In the genomic region with DNA sequence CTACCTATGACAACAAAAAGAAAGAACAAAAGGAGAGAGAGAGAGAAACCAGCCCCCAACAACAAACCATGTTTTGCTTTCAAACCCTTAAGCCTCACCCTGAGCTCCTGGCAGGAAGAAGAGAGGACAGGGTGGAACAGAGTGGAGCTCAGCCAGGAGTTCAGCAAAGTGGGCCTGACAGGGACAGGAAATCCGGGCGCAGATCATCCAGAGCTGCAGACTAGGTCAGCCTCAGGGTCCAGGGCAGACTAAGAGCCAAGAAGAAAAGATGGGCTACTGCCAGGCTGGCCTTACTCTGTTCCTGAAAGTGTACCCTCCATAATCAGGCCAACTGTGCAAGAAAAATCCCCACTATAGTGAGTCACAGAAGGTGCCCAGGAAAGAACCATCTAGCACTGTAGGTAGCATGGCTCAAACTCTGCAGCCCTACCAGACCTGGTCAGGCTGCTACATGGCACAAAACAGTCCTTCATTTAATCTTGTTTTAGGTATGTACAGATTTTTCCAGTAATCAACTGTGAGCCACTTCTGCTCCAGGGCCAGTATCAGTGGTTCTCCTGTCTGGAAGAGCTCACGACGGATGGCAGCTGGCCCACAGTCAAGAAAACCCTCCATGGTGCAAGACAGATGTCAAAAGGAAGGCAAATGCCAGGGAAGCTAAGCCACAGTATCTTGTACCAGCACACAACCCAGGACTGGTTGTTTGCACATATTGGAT, we compare ENCODE assay signal across 11 mouse cellular contexts. TPM values are rescaled to one million over a fixed set of nuclear protein-coding genes. Genes with fewer than 3 reads are reported as not detected.
A peak's percentile ranks its signal among the peaks of the same experiment; 100 is the strongest.
DNase-seq lines count a peak whose midpoint lies in the region; ATAC-seq and TF ChIP-seq lines count a peak whose summit lies in the region.
"Had no signal": no experiment of that assay in that cellular context is flagged by ENCODE, and none has a peak within 500 bp of the region (broad histone marks: within the 10 kb centered on the region; RNA-seq: fewer than 3 reads in every experiment).

No protein-coding gene starts in this region.

- TF ChIP-seq CTCF in gastrocnemius, adult 2 months (IDR thresholded peaks at IDR 0.05): no peak

- H3K27me3 ChIP-seq in heart, embryonic 13.5 days (replicated peaks): no peaks in the 10 kb centered on the region
- H3K27me3 ChIP-seq: limb, embryonic 13.5 days; neural tube, embryonic 12.5 days had no signal

- H3K9me3 ChIP-seq in heart, embryonic 13.5 days: no peaks in the 10 kb centered on the region
- H3K9me3 ChIP-seq: limb, embryonic 13.5 days; neural tube, embryonic 12.5 days had no signal

- H3K4me1 ChIP-seq in heart, embryonic 13.5 days: peaks cover 87% of the 10 kb centered on the region

- H3K9ac ChIP-seq in heart, embryonic 13.5 days: no peak overlapping the region
- H3K9ac ChIP-seq: limb, embryonic 13.5 days; neural tube, embryonic 12.5 days had no signal

- no peak overlapping the region for H3K4me2 ChIP-seq in heart, embryonic 13.5 days
- H3K4me2 ChIP-seq: limb, embryonic 13.5 days; neural tube, embryonic 12.5 days had no signal

- H3K27ac ChIP-seq in gastrocnemius, adult 2 months: peak overlapping the region; percentile 68
- peak overlapping the region; percentile 71 for H3K27ac ChIP-seq in heart, embryonic 13.5 days (replicated peaks)
- H3K27ac ChIP-seq: limb, embryonic 13.5 days; neural tube, embryonic 12.5 days had no signal

- ATAC-seq in heart, embryonic 13.5 days (ENCODE audit: extremely low read depth, insufficient number of reproducible peaks, low FRiP score, low TSS enrichment): no peak
- no peak for ATAC-seq in frontal cortex, adult (ENCODE audit: low TSS enrichment)

- intact Hi-C loops in gastrocnemius, adult 2 months (cut with DNase I): no loop called here

- peak; percentile 63 for DNase-seq in gastrocnemius, adult 2 months
- DNase-seq in gastrocnemius, postnatal 10 days: no peak
- peak; percentile 59 for DNase-seq in adrenal gland, postnatal 14 days
- peak; percentile 76 to 86 for DNase-seq in kidney, postnatal 36 days
- no peak for DNase-seq in spleen, adult 18-20 months
- DNase-seq in layer of hippocampus, adult 18-20 months (ENCODE audit: low spot score in 2 of 2): no peak
- DNase-seq: thymus, adult 18-20 months had no signal

- WGBS in heart, embryonic 13.5 days: 35% methylated on average over 4 of the region's 4 CpGs

- H3K36me3 ChIP-seq in heart, embryonic 13.5 days: peaks cover 99% of the 10 kb centered on the region

- H3K4me3 ChIP-seq in gastrocnemius, adult 2 months: peak overlapping the region; percentile 19
- no peak overlapping the region for H3K4me3 ChIP-seq in heart, embryonic 13.5 days
- H3K4me3 ChIP-seq: limb, embryonic 13.5 days; neural tube, embryonic 12.5 days had no signal

RNA-seq across cellular contexts. Expression of gene Trib2, which starts 16.4 kb away (rescaled TPM):
- 10 to 100 TPM; 10.0 to 17.8 TPM for total RNA-seq in gastrocnemius, adult 2 months (2021)
- total RNA-seq in gastrocnemius, postnatal 10 days (2021): 10 to 100 TPM; 23.5 to 32.1 TPM
- total RNA-seq in adrenal gland, postnatal 14 days (2021): 16.7 and 24.4 TPM in 2 replicates
- polyA plus RNA-seq in heart, embryonic 13.5 days (2015; fragmentation: Nextera tagmentation; extraction: Ambion mirVana): 40.3 and 42.2 TPM in 2 replicates
- 10 to 100 TPM; 26.6 to 32.9 TPM for total RNA-seq in layer of hippocampus, adult 18-20 months (2021)

Comparison
In these comparisons a context has a peak if more than half of its experiments do, and no peak if none do; other contexts are left out.
1. DNase-seq: peak in gastrocnemius, adult 2 months (single experiment), adrenal gland, postnatal 14 days (single experiment) and kidney, postnatal 36 days (2 of 2); none in gastrocnemius, postnatal 10 days (single experiment), spleen, adult 18-20 months (0 of 2) and layer of hippocampus, adult 18-20 months (0 of 2).